Mouse (Mus musculus) brain, adult 2 months (tissue): ENCODE data around the gene Lmln.
"Not testable (repeated sequence)": the region's sequence is repeated elsewhere in the genome, so short reads cannot be mapped to it uniquely, and the experiment has no call there.

Experiments
- DNase-seq: peaks from one replicate; pipeline ENCODE4 v3.0.0; 2011; ENCODE audit warnings: low read depth, low spot score

Gene Lmln

DNA sequence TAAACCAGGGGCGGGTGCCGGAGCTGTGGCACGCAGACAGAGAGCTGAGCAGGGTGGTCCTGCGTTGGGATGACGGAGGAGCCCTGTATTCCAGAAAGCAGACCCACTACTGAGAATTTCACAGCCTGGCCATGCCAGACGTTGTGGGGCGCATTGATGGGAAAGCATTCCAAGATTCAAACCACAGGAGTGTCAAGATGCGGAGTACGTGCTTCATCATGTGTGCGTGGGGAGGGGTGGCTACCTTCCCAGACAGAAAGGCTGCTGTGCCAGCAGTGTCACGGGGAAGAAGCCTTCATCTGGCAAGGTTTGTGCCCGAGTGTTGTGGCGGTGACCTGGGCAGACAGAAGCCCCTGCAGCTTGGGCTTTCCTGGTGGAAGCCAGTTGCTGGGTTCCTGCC, 70.9 kb downstream of the Lmln start:
- DNase-seq = peak; percentile 39

DNA sequence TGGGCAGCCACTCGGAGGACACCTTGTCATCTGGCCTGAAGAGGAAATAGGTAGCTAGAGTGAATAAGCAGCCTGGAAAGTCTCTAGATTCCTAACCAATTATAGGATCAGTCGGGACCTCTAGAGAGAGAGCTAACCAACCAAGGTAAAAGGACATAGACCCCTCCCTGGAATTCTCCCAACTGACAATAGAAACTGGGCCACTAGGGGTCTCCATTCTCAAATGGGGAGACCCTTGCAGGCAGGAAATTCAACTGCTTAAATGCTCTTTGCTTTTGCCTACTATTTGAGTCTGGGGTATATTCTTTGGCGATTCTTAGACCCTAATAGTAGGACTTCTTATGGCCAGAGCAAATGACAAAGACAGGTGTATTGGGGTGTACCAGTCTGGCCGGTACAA, 72.8 kb downstream of the Lmln start:
- no peak for DNase-seq

DNA sequence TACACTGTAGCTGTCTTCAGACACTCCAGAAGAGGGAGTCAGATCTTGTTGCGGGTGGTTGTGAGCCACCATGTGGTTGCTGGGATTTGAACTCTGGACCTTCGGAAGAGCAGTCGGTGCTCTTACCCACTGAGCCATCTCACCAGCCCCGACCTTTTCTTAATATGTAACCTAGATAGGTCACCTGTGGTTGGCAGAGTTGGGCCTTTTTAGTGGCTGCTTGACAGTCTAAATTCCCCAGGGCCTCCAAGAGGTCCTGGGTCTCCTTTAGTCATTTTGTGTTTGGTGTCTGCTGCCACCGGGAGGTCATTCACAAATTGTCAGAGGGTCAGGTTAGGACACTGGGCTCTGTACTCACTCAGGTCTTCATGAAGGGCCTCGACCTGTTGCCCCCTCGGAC, 76.7 kb downstream of the Lmln start:
- DNase-seq = not testable (repeated sequence)

DNA sequence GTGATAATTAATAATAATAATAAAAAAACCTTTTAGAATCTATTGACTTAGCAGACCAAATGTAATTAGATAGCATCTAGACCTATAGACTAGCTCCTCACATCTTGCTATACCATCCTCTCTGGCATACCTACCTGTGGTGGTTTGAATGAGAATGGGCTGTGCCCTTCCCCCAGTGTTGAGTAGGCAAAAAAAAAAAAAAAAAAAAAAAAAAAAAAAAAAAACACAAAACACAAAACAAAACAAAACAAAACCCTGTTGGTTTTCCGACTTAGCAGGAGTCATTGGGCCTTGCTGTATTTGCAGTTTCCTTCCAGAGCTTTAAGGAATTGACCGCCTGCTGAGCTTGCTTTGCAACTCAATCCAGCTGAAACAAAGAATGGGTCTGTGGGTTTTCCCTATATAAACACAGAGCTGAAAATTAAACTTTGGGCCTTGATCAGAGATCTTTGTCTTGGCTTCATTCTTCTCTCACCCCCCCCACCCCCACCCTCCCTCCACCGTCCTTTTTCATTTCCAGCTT, 79.5 kb downstream of the Lmln start:
- DNase-seq = no peak

DNA sequence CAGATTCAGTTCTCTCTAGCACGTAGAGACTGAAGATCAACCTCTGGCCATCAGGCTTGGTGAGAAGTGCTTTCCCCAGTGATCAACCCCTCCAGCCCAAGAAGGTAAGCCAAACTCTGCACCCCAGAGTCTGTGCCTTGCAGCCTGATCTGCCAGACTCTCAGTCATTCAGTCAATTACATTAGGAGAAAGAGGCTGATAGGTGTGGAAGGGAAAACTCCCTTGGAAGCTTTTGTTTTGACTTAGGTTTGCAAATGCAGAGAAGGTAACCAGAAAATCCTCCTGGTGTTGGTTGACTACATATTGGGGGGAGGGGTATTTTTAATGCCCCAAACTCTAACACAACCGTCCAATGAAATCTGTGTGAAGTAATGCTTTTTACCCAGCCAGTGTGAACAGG, 81.1 kb downstream of the Lmln start:
- no peak for DNase-seq

DNA sequence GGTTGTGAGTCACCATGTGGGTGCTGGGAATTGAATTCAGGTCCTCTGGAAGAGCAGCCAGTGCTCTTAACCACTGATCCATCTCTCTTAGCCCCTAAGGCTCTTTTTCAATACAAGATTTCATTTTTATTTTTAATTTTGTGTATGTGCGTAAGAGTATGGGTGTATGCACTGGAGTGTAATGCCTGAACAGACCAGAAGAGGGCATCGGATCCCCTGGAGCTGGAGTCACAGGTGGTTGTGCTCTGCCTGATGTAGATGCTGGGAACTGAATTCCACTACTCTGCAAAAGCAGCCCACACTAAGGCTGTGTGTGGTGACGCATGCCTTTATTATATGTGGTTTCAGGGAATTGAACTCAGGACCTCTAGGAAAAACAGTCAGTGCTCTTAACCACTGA, 83.9 kb downstream of the Lmln start:
- no peak for DNase-seq

DNA sequence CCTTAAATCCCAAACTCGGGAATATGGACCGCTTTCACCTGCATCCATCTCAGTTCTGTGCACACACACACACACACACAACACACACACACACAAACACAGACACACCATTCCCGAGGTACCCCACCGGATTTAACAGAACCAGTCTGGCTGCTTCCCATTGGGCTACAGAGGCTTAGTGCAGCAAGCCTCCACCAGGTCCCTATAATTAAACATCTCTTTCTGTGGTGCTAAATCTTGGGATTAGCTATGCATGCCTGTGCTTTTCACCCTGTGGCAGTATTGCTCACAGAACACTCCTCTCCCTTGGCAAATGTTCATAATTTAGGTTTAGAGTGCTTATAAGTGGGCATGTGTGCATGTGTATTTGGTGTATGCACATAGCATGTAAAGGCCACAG, 85.8 kb downstream of the Lmln start:
- no peak for DNase-seq

DNA sequence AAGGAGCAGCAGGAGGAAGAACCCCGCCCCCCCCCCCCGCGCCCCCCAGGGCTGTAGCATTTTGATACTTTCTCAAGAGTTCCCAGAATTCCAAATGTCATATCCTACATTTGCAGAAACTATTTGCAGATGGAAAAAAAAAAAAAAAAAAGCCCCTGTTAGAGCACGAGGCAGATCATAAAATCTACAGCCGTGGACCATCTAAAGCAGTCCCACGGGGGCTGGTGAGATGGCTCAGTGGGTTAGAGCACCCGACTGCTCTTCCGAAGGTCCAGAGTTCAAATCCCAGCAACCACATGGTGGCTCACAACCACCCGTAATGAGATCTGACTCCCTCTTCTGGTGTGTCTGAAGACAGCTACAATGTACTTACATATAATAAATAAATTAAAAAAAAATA, 88.6 kb downstream of the Lmln start:
- DNase-seq = not testable (repeated sequence)

DNA sequence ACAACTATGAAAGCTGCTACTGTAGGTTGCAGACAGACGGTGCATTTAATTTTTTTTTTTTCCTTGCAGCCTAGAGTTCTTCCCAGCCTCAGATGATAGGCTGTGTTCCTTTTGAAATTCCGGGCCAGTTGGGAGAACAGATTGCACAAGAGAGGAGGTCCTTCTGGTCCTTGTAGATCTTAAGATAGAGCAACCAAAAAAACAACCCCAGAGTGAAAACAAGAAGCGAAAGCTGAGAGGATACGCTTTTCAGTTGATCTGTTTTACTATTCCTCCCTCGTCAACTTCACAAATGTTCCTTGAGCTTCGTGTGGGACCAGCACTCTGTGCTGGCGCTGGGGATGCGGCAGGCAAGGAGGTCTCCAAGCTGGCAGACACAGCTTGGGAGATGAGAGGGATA, 89.2 kb downstream of the Lmln start:
- peak; percentile 95 for DNase-seq

DNA sequence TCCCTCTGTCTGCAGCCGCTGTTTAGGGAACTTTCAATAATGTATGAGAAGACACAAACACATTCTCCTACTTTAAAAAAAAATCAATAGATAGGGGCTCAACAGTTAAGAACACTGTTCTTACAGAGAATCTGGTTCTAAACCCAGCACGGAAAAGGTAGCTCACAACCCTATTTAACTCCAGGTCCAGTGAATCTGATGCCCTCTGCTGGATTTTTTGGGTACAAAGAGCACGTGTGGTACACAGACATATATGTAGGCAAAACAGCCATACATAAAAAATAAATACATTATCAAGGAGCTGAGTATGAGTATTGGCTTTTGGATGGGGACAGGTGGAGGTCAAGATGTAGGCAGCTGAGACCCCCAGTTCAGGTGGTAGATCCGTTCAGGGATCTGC, 92.7 kb downstream of the Lmln start:
- peak; percentile 72 for DNase-seq

DNA sequence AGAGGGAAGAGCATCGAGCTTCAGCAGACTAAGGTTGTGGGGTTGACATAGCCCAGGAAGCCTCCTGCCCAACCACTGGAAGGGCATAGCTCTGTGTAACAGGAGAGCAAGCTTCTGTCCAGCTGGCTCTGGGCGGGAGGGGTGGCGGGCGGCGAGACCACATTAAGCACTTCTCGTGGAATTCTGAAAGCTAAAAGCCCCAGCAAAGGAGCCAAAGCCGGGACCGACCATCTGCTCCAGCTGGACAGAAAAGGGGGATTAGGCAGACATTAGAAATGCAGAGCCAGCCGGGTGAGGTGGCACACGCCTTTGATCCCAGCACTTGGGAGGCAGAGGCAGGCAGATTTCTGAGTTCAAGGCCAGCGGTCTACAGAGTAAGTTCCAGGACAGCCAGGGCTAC, 95.7 kb downstream of the Lmln start:
- no peak for DNase-seq

DNA sequence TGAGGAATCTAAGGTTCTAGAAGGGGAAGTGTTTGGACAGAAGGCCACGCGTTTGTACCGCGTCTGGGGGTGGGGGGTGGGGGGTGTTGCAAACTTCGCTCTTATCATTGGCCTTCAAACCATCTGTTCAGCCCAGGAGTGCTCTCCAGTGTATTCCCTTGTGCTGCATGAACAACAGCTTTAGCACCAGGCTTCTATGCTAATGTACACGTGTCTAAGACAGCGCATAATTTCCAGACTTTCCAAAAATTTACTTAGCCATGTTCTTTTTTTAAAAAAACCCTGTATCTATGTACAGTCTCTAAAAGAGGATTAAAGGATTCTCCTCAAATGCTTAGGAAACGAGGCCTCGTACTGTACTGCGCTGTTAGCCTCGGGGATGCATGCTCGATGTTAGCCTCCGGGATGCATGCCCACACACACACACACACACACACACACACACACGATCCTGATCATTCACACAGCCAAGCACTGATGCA, 96.3 kb downstream of the Lmln start:
- peak; percentile 80 for DNase-seq

DNA sequence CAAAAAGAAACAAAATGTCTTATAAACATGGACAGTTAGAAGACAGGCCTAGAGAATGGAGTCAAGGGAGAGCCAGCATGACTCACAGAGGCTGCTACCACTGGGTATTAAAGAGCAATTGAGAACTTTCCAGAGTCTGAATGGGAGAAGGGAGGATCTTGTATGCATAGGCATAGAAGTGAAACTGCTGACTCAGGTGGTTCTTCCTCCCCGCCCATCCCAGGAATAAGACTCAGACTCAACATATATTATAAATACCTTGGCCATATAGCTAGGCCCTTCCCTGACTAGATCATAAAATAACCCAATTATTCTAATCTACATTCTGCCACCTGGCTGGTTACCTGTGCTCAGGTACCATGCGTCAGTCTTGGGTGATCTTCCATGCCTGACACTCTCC, 97.0 kb downstream of the Lmln start:
- DNase-seq = no peak

DNA sequence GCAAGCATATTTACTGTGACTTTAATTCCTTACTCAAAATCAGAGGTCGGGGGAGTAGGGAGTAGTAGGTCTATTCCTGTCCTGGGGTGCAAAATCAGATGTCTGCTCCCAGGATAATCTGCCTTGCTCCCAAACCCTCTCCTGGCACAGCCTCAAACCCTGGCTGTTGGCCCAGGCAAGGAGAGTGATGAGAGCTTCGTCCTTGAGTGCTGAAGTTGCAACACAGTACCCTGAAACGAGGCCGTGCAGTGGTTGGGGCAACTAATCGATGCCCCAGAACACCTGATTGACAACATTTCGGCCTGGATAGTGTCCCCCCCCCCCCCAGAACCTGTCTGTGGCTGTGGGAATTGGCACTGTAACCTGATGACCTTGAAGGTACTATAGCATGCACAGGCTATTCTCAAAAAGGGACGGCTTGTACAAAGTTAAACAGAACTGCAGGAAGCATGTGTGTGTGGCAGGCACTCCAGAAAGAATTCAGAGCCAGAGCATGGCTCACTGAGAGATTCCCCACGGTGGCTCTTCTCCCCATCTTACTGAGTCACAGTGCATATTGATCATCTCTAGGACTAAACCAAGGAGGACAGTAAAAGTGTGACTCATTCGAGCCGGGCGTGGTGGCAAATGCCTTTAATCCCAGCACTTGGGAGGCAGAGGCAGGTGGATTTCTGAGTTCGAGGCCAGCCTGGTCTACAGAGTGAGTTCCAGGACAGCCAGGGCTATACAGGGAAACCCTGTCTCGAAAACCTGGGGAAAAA, 101.2 kb downstream of the Lmln start:
- peak; percentile 60 for DNase-seq

DNA sequence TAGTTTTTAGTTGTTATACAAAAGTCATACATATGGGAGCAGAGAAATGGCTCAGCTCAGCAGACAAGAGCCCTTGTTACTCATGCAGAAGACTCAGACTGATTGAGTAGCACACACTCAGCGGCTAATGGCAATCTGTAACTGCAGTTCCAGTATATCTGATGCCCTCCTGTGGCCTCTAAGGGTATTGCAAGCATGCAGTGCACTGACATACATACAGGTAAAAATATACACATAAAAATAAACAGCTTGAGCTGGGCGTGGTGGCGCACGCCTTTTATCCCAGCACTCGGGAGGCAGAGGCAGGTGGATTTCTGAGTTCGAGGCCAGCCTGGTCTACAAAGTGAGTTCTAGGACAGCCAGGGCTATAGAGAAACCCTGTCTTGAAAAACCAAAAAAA, 104.0 kb downstream of the Lmln start:
- peak; percentile 43 for DNase-seq

DNA sequence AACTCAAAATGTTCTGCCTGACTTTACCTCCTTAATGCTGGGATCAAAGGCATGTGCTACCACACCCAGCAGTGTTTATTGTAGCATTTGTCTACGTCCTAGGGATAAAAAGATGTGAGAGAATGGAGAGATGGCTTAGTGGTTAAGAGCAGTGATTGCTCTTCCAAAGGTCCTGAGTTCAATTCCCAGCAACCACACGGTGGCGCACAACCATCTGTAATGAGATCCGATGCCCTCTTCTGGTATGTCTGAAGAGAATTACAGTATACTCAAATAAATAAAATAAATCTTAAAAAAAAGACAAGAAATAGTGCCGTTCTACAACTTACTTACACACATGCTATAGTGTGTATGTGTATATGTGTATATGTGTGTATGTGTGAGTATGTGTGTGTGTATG, 105.2 kb downstream of the Lmln start:
- no peak for DNase-seq

DNA sequence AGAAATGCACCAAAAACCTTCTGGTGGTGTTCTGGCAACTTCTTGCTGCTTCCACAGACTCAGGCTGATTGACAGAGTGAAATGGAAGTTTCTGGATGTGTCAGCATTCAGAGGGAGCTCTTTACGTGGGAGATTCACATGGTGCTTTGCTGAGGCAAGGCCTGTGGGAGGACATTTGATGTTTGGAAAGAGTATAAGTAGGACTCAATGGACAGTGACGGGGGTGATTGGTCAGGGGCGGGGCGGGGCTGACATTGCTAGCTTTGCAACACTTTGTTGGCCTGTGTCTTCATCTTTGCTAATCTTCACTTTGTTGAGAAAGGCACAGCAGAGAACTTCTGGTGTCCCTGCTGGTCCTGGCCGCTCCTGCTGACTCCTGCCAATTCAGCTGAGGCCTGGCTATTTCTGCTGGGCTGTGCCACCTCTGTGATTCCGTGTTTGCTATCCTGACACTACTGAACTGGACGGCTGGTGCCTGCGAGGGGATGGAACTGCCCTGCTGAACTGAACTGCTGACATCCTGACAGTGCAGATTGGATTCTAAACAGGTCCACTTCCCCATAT, 107.2 kb downstream of the Lmln start:
- no peak for DNase-seq

DNA sequence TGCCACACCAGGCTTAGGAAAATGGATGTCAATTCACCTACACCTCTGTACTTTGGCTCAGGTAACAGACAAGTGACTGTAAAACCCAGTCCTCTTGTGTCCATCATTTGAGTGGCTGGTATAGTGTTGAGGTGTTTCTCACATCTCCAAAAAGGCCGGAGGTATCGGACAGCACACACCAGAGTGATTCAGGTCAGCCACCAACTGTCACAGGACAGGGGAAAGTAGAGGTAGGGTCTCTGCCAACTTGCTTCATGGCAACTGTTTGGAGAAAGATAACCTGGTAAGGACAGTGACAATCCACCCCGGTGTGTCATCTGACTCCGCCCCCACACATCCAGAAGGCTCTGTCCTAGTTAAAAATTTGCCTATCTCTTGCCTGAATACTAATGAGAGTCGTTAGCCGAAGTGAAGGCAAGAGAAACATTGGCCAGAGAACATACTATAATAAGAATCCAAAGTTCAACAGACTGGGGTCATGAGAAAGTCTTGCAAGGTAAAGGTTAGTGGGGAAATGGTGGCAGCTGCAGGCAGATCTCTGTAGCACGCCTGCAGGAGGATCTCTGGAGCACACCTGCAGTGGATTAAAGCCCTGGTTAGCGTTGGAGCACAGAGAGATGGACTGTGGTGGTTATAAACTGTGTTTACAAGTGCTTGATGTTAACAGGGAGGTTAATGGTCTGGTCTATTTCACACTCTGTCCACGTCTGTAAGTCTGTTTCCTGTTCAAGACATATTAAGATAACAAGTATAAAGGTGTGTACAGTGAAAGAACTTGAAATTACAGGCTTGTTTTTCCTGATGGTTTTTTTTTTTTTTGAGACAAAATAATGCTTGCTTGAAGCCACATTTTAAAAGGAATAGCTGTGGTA, 108.6 kb downstream of the Lmln start:
- DNase-seq = no peak

DNA sequence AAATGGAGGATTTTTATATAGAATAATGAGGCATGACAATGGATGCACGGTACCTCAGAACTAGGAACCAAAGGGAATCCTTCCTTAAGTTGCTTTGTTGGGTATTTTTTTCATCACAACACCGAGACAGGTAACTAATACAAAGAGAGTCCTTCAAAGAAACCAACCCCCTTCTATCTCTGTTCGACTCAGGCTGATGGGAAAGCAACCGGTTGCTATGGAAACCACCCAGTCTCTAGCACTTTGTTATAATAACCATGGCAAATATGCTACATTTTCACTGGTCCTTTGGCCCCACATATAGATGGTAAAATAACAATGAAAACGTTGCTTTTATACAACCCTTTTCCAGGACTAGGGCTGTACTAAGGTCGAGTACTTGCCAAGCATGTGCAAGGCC, 109.5 kb downstream of the Lmln start:
- peak; percentile 29 for DNase-seq

DNA sequence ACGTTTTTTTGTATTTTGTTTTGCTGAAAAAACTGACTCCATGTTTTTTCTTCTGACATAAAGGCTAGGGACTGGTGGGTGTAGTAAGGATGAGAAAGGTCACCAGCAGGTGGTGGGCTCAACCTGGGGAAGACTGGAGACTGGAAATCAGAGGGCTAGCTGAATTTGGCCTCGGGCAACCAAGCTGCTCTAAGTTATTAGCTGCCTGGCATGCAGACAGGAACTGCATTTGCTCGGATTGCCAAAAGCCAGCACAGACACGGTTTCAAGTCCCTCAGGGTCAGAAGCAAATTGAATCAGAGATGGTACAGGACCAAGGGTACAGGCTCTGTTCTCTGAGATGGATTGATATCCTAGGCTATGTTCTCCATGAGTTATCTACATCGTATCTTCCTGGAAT, 110.8 kb downstream of the Lmln start:
- peak; percentile 38 for DNase-seq

DNA sequence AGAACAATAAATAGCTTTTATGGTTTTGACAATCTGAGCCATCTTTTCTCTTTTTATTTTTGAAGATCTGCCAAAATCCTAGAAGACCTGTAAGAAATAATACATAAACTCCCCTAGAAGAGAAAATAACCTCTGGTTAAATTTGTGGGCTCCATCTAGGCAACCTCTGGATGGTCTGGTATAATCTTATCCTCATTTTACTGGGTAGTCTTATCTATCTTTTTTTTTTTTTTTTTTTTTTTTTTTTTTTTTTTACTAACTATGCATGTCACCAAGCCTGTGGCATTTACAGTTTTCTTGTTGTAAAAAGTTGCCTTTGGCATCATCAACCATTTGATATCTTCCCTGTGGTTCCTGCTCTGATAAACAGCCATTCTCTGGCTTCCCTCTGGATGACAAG, 112.4 kb downstream of the Lmln start:
- no peak for DNase-seq

DNA sequence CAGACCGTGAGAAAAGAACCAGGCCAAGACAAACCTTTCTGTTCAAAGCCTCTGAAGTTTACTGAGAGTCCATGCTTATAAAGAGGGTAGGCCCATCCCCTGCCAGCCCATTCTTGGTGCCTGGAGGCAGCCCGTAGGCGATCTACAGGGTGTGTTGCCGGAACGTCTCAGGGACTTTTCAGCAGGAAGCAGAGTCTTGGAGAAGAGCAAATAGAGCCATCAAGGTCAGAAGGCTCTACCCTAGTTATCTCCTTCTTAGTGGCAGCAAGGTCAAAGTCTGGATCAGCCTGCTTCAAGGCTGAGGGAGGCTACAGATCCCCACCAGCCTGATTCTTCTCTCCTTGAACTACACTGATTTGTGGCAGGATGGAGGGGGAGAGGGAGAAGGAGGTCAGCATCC, 114.5 kb downstream of the Lmln start:
- DNase-seq = not testable (repeated sequence)
